Mouse (Mus musculus): ENCODE measurements around the gene 4930562C15Rik. TPM values are rescaled to one million over a fixed set of nuclear protein-coding genes. Genes with fewer than 3 reads are reported as not detected.

The 4930562C15Rik gene
- polyA plus RNA-seq, 1 experiment from 2014 or later = not detected

DNA sequence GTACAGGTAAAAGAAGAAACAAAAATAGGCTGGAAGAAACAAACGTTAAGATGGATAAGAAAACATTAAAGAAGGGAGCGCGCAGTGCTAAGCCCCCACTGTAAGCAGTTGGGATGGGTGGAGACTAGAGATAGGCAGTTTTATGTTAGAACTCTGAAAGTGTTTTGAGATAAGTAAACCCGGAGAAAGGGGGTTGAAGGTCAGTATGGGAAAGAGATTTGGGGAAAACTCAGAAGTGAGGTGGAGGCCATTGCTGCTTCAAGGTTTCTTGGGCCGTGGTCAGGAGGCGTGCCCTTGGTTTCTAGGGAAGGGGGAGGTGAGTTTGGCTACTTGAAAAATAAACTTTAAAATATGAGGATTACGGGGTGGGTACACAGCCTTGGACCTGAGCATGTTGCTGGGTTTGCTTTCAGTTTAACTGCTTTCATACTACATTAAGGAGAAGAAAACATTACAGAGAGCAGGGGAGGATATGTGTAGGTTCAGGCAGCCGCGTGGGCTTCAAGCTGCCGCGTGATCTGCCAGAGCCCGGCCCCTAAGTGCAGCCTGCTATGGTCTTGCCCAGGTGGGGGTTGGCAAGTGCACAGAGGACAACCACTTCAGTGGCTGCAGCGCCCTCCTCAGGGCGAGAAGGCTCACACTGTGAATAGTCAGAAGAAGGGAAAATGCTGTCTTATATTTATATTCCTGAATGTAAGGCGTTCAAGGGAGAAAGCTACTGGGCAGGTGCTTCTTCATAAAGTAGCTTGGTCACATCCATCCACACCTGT, 3.4 kb upstream of the 4930562C15Rik start:
- Histone ChIP-seq H3K27me3 (no peaks in the 10 kb centered on the region), H3K4me1 (replicated peaks) (peaks cover 17% of the 10 kb centered on the region), H3K27ac (no peak overlapping the region), H3K9me3 (replicated peaks) (no peaks in the 10 kb centered on the region), H3K36me3 (no peaks in the 10 kb centered on the region), H3K4me2 (peak overlapping the region; percentile 13; the same call in 1 of the 2 replicates), H3K4me3 (replicated peaks) (no peak overlapping the region), H3K9ac (no peak overlapping the region)
- ATAC-seq (ENCODE audit: low read depth) (peak; percentile 71), DNase-seq (peak; percentile 15)
- 35% methylated on average over 15 of the region's 15 CpGs for WGBS (ENCODE audit: insufficient replicate concordance)

DNA sequence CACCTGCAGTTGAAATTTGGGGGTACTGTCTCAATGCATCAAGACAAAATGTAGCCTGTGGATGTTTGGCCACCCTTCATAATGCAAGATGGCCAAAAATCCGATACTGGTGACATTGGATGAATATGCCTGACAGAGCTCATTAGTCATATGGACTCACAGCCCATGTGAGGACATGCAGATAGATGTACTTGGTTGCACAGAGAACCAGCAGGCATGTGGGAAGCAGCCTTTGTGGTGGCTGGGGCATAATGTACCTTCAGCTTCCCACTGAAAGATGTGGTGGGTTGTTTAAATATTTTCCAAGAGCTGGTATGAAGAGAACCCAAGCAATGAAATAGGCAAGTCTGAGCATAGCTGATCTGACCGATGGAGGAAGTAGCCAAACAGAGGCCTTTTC, 1.4 kb upstream of the 4930562C15Rik start:
- Histone ChIP-seq H3K9me3 (replicated peaks) (no peaks in the 10 kb centered on the region), H3K27me3 (no peaks in the 10 kb centered on the region), H3K27ac (no peak overlapping the region), H3K4me3 (replicated peaks) (no peak overlapping the region), H3K4me2 (no peak overlapping the region), H3K36me3 (no peaks in the 10 kb centered on the region), H3K4me1 (replicated peaks) (peaks cover 14% of the 10 kb centered on the region), H3K9ac (no peak overlapping the region)
- no peak for DNase-seq
- ATAC-seq (ENCODE audit: low read depth) = no peak
- 56% methylated on average over 2 of the region's 2 CpGs for WGBS (ENCODE audit: insufficient replicate concordance)

DNA sequence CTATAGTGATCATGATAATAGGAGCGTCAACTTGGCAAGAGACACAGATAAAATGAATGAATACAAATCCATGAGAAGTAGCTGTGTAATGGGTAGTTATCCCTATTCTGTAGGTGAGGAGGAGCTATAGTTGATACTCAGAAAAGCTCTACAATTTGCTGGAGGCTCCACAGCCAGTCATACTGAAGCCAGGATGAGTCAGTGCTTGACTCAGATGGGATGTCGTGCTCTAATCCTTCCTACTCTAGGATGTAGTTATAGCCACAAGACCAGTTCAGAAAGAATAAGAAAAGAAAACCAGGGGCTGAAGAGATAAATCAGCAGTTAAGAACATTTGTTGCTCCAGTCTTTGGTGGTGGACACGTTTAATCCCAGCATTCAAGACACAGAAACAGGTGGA, 2.4 kb downstream of the 4930562C15Rik start:
- no peak overlapping the region for H3K4me2 ChIP-seq
- WGBS (ENCODE audit: insufficient replicate concordance) = 65% methylated on average over 3 of the region's 3 CpGs

DNA sequence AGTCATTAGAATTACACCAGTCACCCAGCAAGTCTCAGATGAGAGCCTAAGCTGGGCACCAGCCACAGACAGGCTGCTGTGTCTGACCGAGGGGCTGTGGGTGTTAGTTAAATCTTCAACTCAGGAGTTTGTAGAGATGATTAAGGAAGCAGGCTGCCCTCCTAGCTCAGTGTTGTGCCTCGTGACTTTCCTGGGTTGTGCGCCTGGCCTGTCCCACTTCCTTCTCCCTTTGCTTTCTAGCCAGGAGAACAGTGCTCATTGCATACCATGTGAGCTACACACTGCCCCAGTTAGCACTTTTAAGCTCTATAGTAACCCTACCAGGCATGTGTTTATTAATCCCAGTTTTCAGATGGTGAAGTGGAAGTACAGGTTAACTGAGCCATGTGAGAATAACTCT, 4.3 kb downstream of the 4930562C15Rik start:
- no peak overlapping the region for H3K4me2 ChIP-seq
- ATAC-seq (ENCODE audit: low read depth) (no peak), DNase-seq (no peak)
- no peak overlapping the region for H3K27ac ChIP-seq
- H3K9ac ChIP-seq = no peak overlapping the region
- H3K4me3 ChIP-seq (replicated peaks) = no peak overlapping the region
- H3K36me3 ChIP-seq = no peaks in the 10 kb centered on the region
- H3K4me1 ChIP-seq (replicated peaks) = no peaks in the 10 kb centered on the region
- H3K27me3 ChIP-seq = 0 out of 2 replicates have a peak, but pooled peaks cover 5% of the 10 kb centered on the region
- 56% methylated on average over 3 of the region's 3 CpGs for WGBS (ENCODE audit: insufficient replicate concordance)
- no peaks in the 10 kb centered on the region for H3K9me3 ChIP-seq (replicated peaks)

More for the DNA sequence above, 2.4 kb downstream of the 4930562C15Rik start:
- ATAC-seq (ENCODE audit: low read depth) (no peak), DNase-seq (no peak)
- Histone ChIP-seq H3K27ac (no peak overlapping the region), H3K4me3 (replicated peaks) (no peak overlapping the region), H3K4me1 (replicated peaks) (no peaks in the 10 kb centered on the region), H3K9ac (no peak overlapping the region), H3K36me3 (no peaks in the 10 kb centered on the region), H3K27me3 (0 out of 2 replicates have a peak, but pooled peaks cover 5% of the 10 kb centered on the region), H3K9me3 (replicated peaks) (no peaks in the 10 kb centered on the region)

DNA sequence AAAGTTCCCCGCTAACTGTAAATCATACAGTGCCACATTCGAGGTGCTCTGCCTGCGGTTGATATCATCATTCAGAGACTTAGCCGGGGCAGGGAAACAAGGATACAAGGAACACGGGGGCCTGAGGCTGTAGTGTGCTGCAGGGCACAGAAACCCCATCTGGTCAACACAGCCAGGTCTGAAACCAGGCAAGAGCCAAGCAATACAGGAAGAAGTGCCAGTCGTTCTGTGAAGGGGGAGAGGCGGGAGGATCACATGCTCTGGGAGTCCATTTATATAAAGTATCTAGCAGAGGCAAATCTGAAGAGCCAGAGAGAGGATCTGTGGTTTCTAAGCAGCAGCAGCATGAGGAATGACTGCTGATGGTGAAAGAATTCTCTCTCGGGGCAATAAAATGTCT, 5.0 kb downstream of the 4930562C15Rik start:
- DNase-seq = no peak
- 67% methylated on average over 8 of the region's 8 CpGs for WGBS (ENCODE audit: insufficient replicate concordance)
- no peak for ATAC-seq (ENCODE audit: low read depth)
- Histone ChIP-seq H3K4me2 (no peak overlapping the region), H3K4me3 (replicated peaks) (no peak overlapping the region), H3K4me1 (replicated peaks) (no peaks in the 10 kb centered on the region), H3K36me3 (no peaks in the 10 kb centered on the region), H3K27me3 (0 out of 2 replicates have a peak, but pooled peaks cover 5% of the 10 kb centered on the region), H3K9me3 (replicated peaks) (no peaks in the 10 kb centered on the region), H3K9ac (no peak overlapping the region), H3K27ac (no peak overlapping the region)

DNA sequence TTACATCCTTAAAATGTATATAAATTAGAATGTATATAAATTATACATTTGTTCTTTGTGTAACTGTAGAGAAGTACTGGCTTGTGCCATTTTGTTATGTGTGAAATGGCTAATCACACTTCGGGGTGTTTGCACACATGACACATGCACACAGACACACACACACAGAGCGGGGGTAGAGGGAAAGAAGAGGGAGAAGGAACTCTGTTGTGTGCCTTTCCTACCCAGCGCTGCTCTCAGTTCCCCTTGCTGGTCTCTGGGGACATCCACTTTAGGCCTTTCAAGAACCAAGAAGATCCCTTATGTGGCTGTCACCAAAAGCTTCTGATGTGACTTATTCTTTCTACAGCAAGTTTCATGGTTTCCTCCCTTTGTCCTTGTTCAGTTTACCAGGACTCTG, 11.8 kb downstream of the 4930562C15Rik start:
- no peaks in the 10 kb centered on the region for H3K4me1 ChIP-seq (replicated peaks)
- H3K4me2 ChIP-seq = no peak overlapping the region
- no peaks in the 10 kb centered on the region for H3K36me3 ChIP-seq
- no peak overlapping the region for H3K4me3 ChIP-seq (replicated peaks)
- no peaks in the 10 kb centered on the region; the same call in 1 of the 2 replicates for H3K27me3 ChIP-seq
- DNase-seq = no peak
- no peak for ATAC-seq (ENCODE audit: low read depth)
- WGBS (ENCODE audit: insufficient replicate concordance) = 53% methylated on average over 3 of the region's 3 CpGs
- H3K27ac ChIP-seq = no peak overlapping the region
- H3K9ac ChIP-seq = no peak overlapping the region
- H3K9me3 ChIP-seq (replicated peaks) = no peaks in the 10 kb centered on the region

DNA sequence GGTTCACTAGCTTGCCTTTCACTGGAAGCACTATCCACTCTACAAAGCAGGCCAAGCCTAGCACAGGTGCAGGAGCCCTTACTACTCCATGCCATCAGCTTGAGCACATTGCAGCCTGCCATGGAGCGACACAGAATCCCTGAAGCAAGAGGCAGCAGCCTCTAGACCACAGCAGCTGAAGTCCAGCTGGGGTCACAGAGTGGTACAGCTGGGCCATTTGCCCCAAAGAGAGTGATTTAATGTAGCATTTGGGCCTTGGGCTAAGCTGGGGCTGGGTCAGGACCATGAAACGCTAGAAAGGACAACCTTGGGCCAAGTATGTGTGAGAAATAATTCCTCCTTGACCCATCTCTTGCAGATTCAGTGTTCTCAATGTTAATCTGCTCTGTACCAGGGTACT, 12.9 kb downstream of the 4930562C15Rik start:
- H3K4me2 ChIP-seq = no peak overlapping the region
- H3K27ac ChIP-seq = no peak overlapping the region
- no peak overlapping the region for H3K9ac ChIP-seq
- ATAC-seq (ENCODE audit: low read depth) (no peak), DNase-seq (no peak)
- H3K4me3 ChIP-seq (replicated peaks) = no peak overlapping the region
- H3K36me3 ChIP-seq = no peaks in the 10 kb centered on the region
- H3K4me1 ChIP-seq (replicated peaks) = no peaks in the 10 kb centered on the region
- no peaks in the 10 kb centered on the region; the same call in 1 of the 2 replicates for H3K27me3 ChIP-seq
- H3K9me3 ChIP-seq (replicated peaks) = no peaks in the 10 kb centered on the region
- 71% methylated on average over 2 of the region's 2 CpGs for WGBS (ENCODE audit: insufficient replicate concordance)

DNA sequence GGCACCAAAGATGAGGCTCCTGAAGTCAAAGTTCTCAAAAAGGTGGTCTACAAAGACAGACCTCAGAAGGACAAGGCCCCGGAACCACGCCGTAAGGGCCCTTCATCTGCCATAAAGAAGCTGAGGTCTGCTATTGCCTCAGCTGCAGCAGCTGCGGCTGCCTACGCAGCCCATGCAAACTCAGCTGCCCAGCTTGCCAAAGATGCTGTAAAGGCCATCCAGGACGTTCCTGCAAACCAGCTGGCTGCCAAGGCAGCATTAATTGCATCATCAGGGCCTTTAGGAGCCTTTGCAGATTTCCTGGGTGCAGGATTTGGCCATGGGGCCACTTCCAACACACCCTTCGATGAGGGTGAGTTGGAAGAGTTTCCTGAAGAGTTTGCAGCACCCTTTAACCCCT, 15.1 kb downstream of the 4930562C15Rik start:
- WGBS (ENCODE audit: insufficient replicate concordance) = 57% methylated on average over 7 of the region's 7 CpGs

DNA sequence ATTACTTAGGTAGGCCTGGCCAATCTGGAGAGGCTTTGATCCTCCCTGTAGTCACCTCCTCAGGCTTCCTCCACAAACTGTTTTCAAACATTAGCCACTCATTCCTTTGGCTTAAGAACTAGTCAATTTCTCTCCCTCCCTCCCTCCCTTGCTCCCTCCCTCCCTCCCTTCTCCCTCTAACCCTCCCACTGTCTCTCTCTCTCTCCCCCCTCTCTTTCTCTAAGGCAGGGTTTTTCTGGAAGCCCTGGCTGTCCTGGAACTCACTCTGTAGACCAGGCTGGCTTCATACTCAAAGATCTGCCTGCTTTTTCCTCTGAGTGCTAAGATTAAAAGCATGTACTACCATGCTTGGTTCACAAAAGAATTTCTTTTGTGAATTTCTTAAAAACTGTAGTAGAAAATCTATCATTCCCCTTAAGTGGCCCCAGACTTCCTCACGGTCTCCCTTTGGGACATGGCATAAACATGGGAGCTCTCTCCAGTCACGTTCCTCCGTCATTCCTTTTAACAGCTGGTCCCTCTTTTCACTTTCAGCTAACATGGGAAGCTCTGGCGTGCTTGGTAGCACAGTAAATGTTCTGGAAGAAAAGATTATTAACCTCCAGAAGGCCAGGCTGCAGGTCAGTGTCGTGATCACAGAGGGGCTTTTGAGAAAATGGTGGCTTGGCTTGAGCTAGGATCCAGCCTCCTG, 15.9 kb downstream of the 4930562C15Rik start:
- no peak for DNase-seq
- no peaks in the 10 kb centered on the region for H3K9me3 ChIP-seq (replicated peaks)
- H3K36me3 ChIP-seq = no peaks in the 10 kb centered on the region
- no peak overlapping the region for H3K4me3 ChIP-seq (replicated peaks)
- H3K4me1 ChIP-seq (replicated peaks) = no peaks in the 10 kb centered on the region
- 68% methylated on average over 5 of the region's 5 CpGs for WGBS (ENCODE audit: insufficient replicate concordance)
- H3K9ac ChIP-seq = no peak overlapping the region
- no peak overlapping the region for H3K4me2 ChIP-seq
- H3K27ac ChIP-seq = no peak overlapping the region
- no peak for ATAC-seq (ENCODE audit: low read depth)
- H3K27me3 ChIP-seq = peaks cover 9% of the 10 kb centered on the region; the same call in 1 of the 2 replicates

More for the DNA sequence above, 15.1 kb downstream of the 4930562C15Rik start:
- Histone ChIP-seq H3K27me3 (peaks cover 8% of the 10 kb centered on the region; the same call in 1 of the 2 replicates), H3K9ac (no peak overlapping the region), H3K36me3 (no peaks in the 10 kb centered on the region), H3K4me1 (replicated peaks) (no peaks in the 10 kb centered on the region), H3K9me3 (replicated peaks) (no peaks in the 10 kb centered on the region), H3K4me2 (no peak overlapping the region), H3K4me3 (replicated peaks) (no peak overlapping the region), H3K27ac (no peak overlapping the region)
- DNase-seq (no peak), ATAC-seq (ENCODE audit: low read depth) (no peak)

DNA sequence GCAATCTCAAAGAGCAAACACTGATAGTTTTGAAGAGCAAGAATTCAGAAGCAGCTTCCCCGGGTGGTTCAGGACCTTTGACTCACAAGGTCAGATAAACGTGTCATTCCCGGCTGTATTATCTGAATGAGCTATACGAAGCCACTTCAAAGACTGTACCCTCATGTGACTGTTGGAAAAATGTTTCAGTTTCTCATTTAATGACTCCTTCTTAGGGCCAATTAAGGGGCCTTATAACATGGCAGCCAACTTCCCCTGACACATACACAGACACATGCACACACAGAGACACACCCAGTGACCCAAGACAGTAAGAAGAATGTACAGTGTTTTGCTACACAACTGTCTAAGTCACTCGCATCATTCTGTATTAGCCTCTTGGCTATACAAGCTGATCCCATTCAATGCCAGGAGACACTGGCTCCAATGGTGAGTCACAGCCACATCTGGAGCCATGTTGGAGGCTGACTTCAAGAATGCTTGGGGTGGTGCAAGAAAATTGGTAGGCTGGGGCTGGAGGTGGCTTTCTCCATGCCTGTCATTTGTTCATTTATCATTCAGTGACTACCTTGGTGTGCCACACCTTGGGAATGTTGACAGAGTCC, 19.9 kb downstream of the 4930562C15Rik start:
- Histone ChIP-seq H3K9me3 (replicated peaks) (no peaks in the 10 kb centered on the region), H3K4me3 (replicated peaks) (no peak overlapping the region), H3K27me3 (peaks cover 16% of the 10 kb centered on the region), H3K9ac (no peak overlapping the region), H3K4me1 (replicated peaks) (no peaks in the 10 kb centered on the region), H3K27ac (no peak overlapping the region), H3K36me3 (no peaks in the 10 kb centered on the region), H3K4me2 (no peak overlapping the region)
- no peak for ATAC-seq (ENCODE audit: low read depth)
- 49% methylated on average over 5 of the region's 5 CpGs for WGBS (ENCODE audit: insufficient replicate concordance)
- no peak for DNase-seq

DNA sequence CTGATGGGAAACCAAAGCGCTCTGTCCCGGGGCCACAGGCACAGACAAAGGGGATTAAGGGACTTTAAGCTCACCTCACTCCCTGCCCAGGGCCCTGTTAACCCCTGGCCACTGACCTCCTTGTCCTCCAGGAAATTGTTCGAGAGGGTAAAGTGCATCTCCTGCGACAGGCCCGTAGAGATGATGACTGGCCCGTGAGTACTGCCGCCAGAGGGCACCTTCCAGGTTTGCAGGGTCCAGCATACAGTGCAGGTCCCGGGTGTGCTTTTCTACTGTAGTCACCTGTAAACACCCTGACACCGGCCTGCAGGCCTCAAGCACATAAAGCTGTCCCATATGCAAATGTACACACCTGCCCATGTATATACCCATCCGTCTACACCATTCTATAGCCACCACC, 26.2 kb downstream of the 4930562C15Rik start:
- H3K4me2 ChIP-seq = no peak overlapping the region

More for the DNA sequence above, 26.2 kb downstream of the 4930562C15Rik start:
- Histone ChIP-seq H3K27me3 (peaks cover 10% of the 10 kb centered on the region; the same call in 1 of the 2 replicates), H3K4me3 (replicated peaks) (no peak overlapping the region), H3K9ac (no peak overlapping the region), H3K9me3 (replicated peaks) (no peaks in the 10 kb centered on the region), H3K27ac (no peak overlapping the region), H3K4me1 (replicated peaks) (0 out of 2 replicates have a peak, but pooled peaks cover 7% of the 10 kb centered on the region), H3K36me3 (no peaks in the 10 kb centered on the region)
- WGBS (ENCODE audit: insufficient replicate concordance) = 51% methylated on average over 10 of the region's 10 CpGs
- ATAC-seq (ENCODE audit: low read depth) (peak; percentile 19; the same call in 1 of the 2 replicates), DNase-seq (no peak)

All from liver, embryonic 13.5 days (tissue).